19 mouse cellular contexts compared by ENCODE assay signal in genomic region chr3:115211841-115212240, GRCm38 (mm10).
"Had no signal": no experiment of that assay in that cellular context is flagged by ENCODE, and none has a peak within 500 bp of the region (broad histone marks: within the 10 kb centered on the region; RNA-seq: fewer than 3 reads in every experiment).

No protein-coding gene starts in this region.

- ATAC-seq: midbrain, embryonic 13.5 days; midbrain, embryonic 16.5 days had no signal

- H3K27me3 ChIP-seq: kidney, embryonic 15.5 days; limb, embryonic 12.5 days; limb, embryonic 15.5 days; liver, embryonic 13.5 days; megakaryocyte, embryonic 14.5 days; midbrain, embryonic 13.5 days had no signal

- DNase-seq: kidney, adult 11 months; kidney, adult 8-10 months; kidney, postnatal 10 days; kidney, postnatal 36 days; left cerebral cortex, postnatal 4 days; liver, embryonic 13.5 days; lung, adult 2 months; lung, postnatal 14 days; right cerebral cortex, postnatal 14 days; right cerebral cortex, postnatal 4 days; thymus, postnatal 4 days had no signal

- H3K4me3 ChIP-seq: kidney, embryonic 15.5 days; limb, embryonic 12.5 days; limb, embryonic 15.5 days; liver, embryonic 13.5 days; megakaryocyte, embryonic 14.5 days; midbrain, embryonic 10.5 days; midbrain, embryonic 13.5 days; myocyte had no signal

- H3K36me3 ChIP-seq: kidney, embryonic 15.5 days; limb, embryonic 12.5 days; limb, embryonic 15.5 days; liver, embryonic 13.5 days; midbrain, embryonic 10.5 days; midbrain, embryonic 13.5 days had no signal
